Mouse (Mus musculus) right cerebral cortex, postnatal 10 days (tissue): ENCODE measurements at regions not wholly inside any gene's neighbourhood (a gene's known extent, or its start where the extent isn't known, plus 50 kb on each side); places are given as distances from the start of the nearest gene placed in this dataset.
"Not testable (repeated sequence)": the region's sequence is repeated elsewhere in the genome, so short reads cannot be mapped to it uniquely, and the experiment has no call there.

Source experiments
- DNase-seq, 2 experiments: peaks; one replicate each; pipeline ENCODE4 v3.0.0; 2021; ENCODE audit warnings: low spot score in 2 of 2

DNA sequence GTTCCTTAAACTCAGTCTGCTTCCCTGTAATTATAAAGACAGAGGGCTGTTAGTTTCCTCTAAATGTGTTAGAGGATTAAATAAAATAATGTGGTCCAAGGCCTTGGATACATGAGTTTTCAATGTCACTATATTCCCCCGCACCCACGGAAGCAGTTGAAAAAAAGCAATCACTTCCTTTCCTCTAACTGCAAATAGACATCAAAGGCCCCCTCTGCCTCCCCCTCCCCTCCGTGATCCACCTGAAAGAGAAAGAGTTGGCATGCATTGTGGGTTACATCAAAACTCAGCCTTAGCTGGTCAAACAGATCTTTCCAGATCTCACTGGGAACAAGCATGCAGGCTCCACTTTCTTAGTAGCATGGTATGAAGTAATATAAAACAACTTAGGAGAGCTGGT is 479.2 kb downstream of the Tns1 start:
- DNase-seq = no peak

DNA sequence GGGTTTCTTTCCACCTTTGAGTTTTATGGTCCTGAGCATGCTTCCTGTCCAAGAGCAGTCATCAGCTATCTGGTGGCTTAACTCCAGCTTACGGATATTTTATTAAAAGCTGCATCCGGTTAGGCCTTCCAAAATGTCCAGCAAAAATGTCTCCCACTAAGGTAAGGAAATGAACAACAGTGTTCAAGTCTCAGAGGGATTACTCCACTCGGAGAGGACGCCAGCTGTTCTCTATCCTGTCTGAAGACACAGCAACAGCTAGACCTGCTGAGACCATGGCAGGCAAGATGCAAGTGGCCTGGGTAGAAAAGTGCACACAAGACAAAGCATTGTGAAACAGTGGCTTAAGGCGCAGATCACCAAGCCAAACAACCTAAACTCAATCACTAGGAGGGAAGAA is 479.9 kb downstream of the Tns1 start:
- no peak for DNase-seq

DNA sequence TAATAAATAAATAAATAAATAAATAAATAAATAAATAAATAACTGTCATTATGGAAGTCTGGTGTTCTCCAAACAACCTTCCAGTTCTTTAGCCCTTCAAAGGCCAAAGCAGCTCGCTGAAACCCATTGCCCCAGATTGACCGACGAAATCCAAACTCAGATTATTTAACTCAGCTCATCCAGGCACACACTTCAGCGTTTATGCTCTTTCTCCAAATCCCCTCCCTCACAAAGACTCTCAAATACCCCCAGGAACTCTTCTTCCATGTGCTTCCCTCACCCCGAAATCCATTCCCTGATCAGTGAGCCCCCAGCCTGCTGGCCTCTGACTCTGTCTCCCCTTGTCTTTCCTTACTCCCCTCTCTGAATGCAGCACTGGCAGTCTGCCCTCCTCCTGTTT is 480.8 kb downstream of the Tns1 start:
- DNase-seq = no peak

DNA sequence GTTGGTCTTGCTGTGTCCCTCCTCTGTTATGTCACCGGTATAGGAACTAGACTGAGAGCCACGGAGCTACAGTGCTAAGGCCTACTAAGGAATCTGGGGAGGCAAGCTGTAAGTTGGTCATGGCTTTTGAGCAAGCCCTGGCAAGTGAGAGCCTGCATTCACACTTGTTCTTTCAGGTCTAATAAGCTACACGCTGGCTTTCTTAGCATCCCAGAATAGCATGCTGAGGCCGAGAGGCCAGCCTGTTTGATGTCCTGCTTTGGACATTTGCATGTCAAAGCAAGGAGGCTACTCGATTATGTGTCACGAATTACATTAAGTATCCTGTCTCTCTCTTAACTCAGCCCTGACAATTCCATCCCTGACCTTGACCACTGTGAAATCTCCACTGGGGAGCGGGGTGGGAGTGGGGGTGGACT is 481.5 kb downstream of the Tns1 start:
- DNase-seq = peak; percentile 28 to 49

DNA sequence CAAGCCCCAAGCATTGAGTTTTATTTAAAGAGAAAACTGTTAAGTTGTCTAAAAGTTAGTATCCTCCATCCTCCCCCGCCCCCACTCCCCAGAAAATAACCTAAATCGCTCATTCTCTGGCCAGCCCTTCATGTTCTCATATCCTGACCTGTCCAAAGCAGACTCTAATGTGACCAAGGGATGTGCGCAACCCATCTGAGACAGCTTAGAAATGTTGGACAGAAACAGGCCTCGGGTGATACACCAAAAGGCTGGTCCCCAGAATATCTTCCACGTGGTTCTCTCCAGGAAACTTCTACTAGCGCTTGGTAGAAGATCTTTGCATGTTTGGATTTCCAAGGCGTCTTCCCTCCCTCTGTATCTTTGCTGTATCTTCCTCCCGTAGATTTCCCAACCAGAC is 482.8 kb downstream of the Tns1 start:
- no peak for DNase-seq

DNA sequence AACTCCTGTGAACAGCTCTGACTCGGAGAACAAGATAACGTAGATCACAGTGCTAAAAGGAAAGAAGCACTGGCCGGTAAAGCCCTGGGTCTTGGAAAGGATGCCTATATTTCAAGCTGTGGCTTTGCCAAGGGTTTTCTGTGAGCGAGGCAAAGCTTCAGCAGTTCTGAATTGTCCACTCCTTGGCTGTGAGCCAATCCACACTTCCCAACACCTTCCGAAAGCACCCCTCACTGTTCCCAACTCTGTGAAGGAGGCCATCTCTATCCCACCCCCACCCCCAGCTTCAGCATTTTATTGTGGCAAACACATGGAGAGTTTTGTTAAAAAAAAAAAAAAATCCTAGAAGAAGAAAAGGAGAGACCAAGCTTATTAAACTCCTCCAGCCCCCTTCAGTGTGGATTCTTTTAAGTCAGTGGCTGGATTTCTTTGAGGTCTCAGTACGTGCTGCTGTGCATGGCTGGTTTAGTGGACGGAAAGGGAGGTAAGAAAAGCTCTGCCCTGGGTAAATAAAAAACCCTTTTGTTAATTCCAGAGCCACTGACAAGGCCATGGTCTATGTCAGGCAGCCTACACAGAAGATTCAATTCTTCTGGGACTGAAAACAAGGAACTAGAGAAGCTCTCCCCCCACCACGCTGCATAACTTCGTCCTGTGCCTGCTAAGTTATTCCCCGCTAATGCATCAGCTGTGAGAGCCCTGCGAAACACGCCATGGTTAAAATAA is 483.4 kb downstream of the Tns1 start:
- DNase-seq = no peak

DNA sequence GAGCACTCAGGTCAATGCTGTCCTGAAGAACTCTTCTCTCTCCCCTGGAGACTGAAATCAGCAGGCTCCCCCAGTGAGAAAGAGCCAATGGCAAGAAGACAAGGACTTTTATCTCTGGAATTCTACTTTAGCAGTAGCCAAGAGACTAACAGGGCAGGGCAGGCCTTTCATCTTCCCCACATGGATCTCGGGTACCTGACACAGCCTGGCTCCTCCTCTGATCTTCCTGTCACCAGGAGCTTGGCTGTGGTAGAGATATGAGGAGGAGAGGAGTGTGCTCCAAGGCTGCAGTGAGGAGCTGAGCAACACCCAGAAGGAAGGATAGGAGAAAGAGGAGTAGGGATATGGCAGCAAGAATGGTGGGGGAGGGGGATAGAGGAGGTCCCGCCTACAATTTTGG is 488.5 kb downstream of the Tns1 start:
- DNase-seq = no peak

DNA sequence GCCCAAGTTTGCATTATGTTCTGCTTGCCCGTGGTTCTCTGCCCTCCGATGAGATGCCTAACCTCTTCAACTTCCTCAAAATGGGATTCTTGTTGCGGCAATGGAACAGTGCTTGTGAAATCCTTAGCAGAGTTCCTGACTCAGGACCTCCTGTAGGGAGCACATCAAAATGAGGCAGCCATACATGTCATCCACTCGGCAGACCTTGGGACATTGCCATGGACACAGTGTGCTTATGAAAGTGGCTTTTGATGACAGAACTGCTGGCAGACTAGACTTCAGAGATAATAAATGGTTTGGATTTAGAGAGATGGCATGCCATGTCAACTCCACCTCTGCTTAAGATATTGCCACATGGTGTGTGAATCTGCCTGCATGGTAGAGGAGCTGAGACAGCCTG is 489.4 kb downstream of the Tns1 start:
- no peak for DNase-seq

DNA sequence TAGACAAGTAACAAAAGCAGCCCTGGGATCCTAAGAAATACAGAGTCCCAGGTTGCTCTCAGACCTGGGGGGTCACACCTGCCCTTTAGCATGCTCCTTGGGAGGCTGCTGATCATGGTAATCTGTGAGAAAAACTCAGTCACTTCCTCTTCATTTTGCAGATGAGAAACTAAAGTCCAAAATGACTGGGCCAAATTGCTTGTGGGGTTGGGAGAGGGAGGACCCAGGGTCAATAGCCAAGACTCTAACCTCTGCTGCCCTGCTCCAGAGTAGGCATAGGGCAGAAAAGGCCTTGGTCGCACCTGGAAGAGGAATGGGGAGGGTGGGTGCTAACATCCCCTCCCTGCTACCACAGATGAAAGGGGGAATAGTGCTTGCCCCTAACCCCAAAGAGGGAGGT is 491.2 kb downstream of the Tns1 start:
- no peak for DNase-seq

DNA sequence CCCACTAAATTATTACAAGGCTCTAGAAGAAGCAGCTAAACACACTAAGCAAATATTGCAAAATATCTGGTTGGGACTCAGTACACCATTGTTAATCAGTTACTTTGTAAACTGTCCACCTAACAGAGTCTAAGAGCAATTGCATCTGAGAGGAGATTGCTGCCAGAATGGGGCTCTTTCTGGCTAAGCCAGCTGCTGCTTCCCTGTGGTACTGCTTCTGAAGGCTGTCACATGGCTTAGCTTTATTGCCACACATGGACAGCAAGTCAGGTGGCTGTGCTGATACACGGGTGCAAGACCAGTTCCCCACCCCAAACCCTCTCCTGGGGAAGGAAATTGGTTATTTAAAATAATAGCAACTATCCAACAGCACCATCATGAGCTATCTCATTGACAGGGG is 493.9 kb downstream of the Tns1 start:
- no peak for DNase-seq

DNA sequence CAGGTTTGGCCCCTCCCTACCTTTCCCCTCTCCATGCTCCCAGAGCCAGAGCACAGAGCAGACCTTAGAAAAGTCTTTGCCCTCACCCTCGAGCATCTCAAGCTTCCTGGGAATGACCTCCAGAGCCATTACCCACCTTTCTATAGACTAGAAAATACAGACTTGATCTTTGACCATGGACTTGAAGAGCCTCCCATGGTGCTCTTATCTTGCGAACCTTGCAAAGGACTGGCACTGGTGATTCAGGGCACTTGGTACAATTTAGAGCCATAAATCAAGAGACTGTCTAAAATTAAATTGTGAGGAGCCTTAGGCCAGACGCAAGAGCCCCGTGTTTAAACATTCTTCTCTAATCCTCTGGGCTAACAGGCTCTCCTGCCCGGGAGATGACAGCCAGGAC is 498.9 kb downstream of the Tns1 start:
- no peak for DNase-seq

DNA sequence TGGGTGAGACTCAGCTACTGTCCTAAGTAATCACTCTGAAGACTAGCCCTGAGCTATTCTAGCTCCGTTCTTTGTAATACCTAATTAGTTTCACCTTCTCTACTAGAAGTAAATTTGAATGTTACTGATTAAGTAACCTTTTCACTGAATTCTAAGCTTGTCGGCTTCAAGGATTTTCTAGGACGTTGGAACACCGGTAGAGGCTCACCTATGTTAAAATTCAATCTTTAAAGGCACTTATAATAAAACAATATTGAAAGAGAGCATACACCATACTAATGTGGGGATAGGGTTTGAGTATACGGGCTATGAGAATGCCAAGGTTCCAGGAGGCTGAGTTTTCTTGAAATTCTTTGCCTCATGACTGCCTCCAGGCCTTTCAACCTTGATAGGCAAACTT is 503.1 kb downstream of the Tns1 start:
- DNase-seq = not testable (repeated sequence)

DNA sequence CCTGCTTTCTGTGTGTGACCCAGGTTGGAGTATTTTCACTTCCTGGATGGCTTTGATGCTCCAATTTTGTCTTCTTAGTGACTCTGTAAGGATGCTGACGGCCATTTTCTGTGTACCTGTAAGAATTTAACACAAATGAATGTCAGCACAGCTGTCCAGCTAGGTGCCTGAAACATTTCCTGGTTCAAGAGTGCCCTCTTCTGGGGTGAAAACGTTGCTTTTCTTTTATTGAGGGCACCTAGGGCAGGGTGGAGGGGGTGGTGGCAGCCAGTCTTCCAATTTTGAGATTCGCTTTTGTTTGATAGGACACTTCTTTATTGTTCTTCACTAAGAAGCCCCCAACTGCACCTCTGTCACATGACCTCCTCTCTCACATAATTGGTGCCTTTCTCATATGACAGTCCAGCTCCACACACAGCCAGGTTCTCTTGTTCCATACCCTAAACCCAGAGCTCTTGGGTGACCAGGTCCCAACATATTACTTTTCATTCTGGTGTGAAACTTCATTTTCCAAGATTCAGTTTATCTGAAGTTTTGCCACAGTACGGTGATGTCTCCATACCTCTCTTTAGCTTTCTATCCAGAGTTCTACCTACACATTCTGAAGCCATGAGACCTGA is 505.6 kb downstream of the Tns1 start:
- DNase-seq = peak; percentile 44 to 49

DNA sequence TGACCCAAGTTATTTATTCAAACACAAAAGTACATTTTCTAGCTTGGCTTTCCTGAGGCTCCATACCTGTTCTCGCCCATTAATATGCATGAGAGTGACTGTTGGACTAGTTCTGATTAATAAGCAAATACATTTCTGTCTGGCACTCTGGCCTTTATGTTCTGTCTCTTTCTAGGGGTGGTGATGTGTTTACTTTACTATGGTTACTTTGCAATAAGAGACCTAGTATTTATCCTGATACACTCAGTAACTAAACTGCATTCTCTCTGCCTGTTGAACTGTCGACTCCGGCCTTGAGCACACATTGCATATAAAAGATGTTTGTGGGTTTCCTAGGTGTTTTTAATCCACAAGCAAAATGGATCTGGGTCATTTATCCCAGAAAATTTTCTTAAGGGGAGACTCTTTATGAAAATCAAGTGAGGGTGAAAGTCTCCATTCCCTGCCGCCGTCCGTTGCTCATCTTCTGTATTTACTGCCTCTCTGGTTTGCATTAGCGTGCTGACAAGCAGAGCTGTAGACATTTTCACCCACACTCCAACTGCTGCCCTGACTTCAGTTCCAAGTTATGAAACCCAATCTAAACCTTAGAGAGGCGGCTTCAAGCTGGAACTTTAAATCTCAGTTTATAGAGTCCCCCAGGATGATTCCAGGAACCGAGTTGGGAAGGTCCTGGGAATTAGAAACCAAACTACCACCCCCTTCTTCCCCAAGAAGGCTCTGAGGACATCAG is 530.4 kb downstream of the Tns1 start:
- DNase-seq = no peak

DNA sequence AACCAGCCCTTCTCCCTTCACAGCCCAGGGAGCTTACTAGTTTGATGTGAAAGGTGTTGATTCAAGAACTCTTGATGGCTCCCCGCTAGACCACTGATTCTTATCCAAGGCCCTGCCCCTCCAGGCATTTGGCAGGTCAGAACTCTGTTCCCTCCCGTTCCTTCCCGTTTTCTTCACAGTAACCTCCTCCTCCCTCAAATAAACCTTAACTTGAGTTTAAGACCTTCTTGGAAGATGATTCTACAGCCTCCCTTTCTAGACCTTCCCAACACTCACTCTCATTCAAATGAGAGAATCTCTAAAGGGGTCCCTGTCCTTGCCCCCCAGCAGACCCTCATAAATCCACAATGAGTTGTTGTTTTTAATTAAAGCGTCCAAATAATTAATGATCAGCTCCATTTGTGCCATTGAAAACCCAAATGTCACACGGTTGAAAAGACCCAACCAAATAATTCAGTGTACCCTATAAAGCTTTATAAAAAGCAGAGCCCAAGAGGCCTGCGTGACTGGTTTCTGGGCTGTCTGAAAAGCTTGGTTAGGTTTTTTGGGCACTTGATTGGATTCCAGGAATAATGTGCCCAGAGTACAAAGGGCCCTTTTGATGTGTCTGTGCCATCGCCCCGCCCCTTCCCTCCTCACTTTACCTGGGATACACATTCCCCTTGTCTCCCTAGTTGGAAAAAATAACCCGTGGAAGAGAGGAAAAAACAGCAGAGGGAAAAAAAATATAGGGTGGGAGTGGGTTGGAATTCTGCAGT is 532.7 kb downstream of the Tns1 start:
- DNase-seq = no peak

DNA sequence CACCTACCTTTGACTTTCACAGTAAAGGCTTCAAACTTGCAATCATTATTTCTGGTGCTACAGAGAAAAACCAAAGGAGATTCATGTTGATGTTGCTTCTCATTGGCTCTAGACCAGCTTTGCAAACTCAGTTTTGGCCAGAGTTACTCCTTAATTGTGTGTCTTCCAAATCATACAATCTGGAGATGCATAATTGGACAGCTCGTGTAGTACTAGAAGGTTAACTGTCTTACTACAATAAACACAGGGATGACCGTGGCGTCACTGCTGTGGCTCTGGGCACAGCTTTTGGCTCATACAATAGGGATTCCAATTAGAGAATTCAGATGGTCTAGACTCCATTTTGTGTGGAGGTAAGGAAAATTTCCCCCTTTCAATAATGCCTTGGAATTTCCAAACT is 544.6 kb downstream of the Tns1 start:
- no peak for DNase-seq

DNA sequence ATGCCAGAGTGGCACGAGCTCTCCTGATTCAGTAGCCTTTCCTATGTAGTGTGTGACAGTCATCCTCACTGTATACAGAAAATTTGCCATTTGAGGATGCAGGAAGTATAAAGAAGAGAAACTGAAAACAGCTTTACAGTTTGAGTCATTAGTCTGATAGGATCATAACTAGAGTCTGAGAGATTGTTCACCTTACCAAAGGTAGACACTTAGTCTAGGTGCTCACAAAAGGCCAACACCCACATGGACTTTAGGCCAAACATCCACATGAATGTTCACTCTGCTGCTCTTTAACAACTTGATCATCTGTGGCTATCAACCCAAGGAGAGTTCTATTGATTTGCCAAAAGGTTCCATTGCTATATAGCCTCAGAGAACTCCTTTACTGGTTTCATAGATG is 547.2 kb downstream of the Tns1 start:
- DNase-seq = no peak

DNA sequence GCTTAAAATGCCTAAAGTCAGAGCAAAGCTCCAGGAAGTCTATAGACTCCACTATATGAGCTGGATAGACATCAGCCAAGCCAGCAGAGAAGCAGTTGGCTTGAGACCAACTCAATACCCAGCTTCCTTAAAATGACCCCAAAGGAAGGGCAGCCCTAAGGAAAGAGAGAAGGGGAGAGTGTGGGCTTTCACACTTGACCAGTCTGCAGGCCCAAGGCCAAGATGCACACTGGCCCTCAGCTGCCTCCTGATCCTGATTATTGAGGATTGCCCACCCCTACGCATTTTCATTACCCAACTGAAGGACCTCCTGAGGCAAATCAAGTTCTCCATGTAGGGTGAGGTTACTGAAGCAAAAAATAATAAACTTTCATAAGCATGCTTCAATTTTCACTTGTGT is 548.6 kb downstream of the Tns1 start:
- DNase-seq = no peak

DNA sequence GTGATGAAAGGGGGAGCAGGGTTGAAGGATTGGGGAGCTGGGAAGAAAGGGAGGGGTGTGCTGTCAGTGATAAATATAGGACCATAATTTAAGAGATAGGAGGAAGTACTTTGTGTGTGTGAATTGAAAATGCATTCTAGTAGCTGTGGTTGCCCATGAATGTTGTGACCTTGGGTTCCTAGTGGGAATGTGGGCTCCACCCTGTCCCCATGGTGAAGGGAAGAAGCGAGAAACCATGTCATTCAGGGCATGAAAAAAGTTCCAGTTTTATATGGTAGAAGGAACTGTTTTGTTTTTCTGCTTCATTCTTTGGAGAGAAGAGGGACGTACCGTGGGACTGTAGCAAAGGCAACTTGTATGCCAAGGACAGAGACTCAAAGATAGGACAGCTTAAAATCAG is 553.3 kb downstream of the Tns1 start:
- no peak for DNase-seq

DNA sequence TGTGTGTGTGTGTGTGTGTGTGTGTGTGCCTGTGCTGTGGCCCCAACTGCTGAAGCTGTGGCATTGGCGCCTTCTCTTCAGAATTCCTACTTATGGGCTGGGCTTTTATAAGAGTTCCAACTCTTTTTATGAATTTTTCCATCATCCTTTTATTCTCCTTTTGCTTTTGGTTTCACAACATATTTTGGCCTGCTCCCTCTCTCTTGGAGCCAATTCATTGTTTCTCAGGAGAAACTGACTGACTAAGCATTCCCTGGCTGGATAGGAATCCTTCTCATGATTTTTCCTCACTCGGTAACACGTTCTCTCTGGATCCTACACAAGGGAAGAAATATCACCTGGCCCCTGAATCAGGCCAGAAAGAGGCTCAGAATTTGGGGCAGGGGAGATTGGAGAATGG is 551.1 kb upstream of the Tnp1 start:
- DNase-seq = no peak

DNA sequence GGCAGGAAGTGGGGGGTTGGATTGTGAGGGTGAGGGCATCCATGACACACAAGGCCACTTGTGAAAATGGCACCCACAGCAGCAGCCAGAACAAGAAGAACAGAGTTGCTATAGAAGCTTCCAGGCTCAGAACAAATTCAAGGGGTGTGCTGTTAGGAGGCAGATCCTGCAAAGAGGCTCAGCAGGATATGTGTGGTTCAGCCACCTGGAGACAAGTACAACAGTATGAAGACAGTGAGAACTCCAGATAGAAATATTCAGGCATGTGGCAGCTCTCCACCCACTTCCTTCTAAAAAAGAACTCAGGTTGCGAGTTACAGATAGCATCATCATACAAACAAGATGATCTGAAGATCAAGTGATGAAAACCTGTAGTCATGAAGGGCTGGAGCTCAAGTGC is 544.9 kb upstream of the Tnp1 start:
- no peak for DNase-seq

DNA sequence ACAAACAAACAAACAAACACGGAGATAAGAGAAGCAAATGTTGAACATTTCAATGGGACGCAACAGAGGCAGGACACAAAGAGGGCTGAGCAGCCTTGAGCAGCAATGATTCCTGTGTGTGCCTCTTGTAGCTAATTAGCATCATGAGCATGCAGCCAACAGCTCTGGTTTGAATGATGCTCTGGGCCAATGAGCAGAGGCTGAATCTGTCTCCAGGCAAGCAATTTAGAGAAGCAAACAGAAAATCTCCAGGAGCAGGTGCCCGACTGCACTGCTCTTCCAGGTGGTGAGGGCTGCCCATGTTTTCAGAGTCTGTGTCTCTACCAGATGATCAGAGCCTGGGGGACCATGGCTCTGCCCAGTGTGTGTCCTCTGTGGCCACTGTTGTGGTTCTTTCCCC is 532.2 kb upstream of the Tnp1 start:
- DNase-seq = peak; percentile 48 to 63

DNA sequence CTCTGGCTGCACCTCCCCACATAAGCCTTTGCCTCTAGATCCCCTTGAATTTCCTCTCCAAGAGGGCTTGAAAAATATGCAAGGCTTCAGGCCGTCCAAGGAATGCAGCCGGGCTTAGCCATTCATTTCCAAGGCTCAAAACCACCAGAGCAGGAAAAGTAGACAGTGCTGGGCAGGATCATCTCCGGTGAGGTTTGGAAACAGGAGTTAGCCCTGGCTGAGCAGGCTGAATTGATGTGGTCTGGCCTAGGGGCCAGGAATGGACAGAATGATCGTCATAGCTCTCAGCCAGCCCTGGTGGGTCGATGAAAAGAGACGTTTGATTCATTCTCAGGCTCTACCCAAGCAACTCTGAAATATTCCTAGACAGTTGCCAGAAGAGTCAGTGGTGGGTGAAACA is 529.7 kb upstream of the Tnp1 start:
- no peak for DNase-seq
